Mouse (Mus musculus): Measurements from ENCODE around the gene Odf2l. TPM values are rescaled to one million over a fixed set of nuclear protein-coding genes. Genes with fewer than 3 reads are reported as not detected.

The Odf2l gene
- polyA plus RNA-seq, 1 experiment, result 1.4 TPM

DNA sequence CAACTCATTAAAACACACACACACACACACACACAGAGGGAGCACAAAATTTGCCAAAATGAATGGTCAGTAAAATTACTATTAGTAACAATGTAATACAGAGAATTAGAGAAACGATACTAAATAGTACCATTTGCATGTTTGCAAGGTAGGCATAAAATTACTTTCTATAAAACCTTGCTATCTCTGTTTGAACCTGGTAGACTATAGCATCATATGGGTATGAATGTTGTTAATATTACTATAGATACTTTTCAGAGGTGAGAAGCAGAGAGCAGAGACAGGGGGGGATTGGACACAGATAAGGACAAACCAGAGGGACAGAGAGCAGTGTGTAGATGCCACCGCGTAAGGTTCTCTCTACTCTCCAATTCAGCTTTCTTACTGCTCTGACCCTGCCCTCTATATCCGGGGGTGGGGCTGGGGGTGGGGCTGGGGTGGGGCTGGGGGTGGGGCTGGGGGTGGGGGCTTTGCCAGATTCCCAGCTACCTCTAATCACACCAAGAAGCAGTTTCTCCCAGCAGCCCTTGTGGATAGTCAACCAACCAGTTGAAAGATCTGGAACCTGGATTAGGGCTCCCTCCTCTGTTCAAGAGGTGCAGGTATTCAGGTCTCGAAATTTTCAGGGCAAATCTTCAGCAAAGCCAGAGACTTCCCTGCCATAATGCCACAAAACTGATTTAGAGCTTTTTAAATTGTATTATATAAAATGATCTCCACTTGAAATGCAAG is 12.4 kb upstream of the Odf2l start:
- 57% methylated on average over 5 of the region's 5 CpGs for WGBS
- no peak overlapping the region for H3K4me3 ChIP-seq (ENCODE audit: extremely low read depth, insufficient read depth, insufficient read length)
- no peaks in the 10 kb centered on the region for H3K27me3 ChIP-seq (ENCODE audit: control insufficient read depth, insufficient read depth, low read length)
- H3K36me3 ChIP-seq (ENCODE audit: control insufficient read depth, insufficient read depth, low read length), result no peaks in the 10 kb centered on the region
- TF ChIP-seq CTCF (IDR thresholded peaks at IDR 0.05; ENCODE audit: extremely low read depth, insufficient read depth, insufficient read length, insufficient replicate concordance), result no peak
- H3K4me1 ChIP-seq (ENCODE audit: control insufficient read depth, insufficient read depth, insufficient read length), result no peaks in the 10 kb centered on the region
- no peak for DNase-seq (ENCODE audit: low read depth in 1 of 2, low spot score in 2 of 2)
- no peak overlapping the region for H3K27ac ChIP-seq (ENCODE audit: insufficient read depth, low read length)

DNA sequence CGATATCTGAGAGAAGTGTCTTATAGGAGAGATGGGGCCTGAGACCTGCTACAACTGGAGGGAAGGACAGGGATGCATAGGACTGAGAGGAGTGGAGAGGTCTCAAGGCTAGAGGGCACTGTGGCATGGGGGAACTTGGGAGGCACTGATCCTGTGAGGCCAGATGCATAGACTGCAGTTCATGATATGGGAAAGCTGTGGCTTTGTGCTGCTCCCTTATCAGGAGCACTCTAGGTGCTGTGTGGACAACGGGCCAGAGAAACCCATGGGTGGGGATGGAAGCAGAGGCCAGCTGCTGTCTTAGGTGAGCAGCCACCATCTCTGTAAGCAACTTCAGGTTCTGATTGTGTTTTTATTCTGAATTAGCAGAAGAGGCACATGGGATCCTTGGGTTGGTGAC is 3.2 kb upstream of the Odf2l start:
- no peak for TF ChIP-seq POLR2A (IDR thresholded peaks at IDR 0.05; ENCODE audit: low read depth, low read length)
- TF ChIP-seq CTCF (IDR thresholded peaks at IDR 0.05; ENCODE audit: extremely low read depth, insufficient read depth, insufficient read length, insufficient replicate concordance), result no peak
- Histone ChIP-seq H3K36me3 (ENCODE audit: control insufficient read depth, insufficient read depth, low read length) (no peaks in the 10 kb centered on the region), H3K4me1 (ENCODE audit: control insufficient read depth, insufficient read depth, insufficient read length) (no peaks in the 10 kb centered on the region; the same call in 1 of the 2 replicates), H3K27me3 (ENCODE audit: control insufficient read depth, insufficient read depth, low read length) (no peaks in the 10 kb centered on the region), H3K4me3 (ENCODE audit: extremely low read depth, insufficient read depth, insufficient read length) (no peak overlapping the region), H3K27ac (ENCODE audit: insufficient read depth, low read length) (no peak overlapping the region)
- 88% methylated on average over 2 of the region's 2 CpGs for WGBS
- DNase-seq (ENCODE audit: low read depth in 1 of 2, low spot score in 2 of 2), result no peak

DNA sequence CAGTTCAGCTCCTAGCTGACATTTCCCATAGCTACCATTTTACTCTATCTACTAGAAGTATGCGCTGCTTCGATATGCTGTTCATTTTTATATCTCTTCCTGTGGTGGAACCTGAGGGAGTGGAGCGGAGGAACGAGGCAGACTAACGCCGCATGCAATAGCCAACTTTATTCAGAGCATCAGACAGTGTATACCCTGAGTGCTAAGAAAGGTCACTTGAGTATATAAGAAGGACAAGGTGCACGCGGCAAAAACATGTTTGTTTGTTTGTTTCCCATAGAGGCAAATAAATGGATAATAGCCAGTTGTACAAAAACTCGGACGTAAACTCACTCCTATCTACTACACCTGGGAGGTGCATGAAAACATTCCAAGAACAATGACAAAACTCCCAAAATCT is 751 bp upstream of the Odf2l start:
- H3K27me3 ChIP-seq (ENCODE audit: control insufficient read depth, insufficient read depth, low read length), result no peaks in the 10 kb centered on the region
- no peak overlapping the region for H3K27ac ChIP-seq (ENCODE audit: insufficient read depth, low read length)
- TF ChIP-seq POLR2A (IDR thresholded peaks at IDR 0.05; ENCODE audit: low read depth, low read length) (no peak), CTCF (IDR thresholded peaks at IDR 0.05; ENCODE audit: extremely low read depth, insufficient read depth, insufficient read length, insufficient replicate concordance) (no peak)
- no peaks in the 10 kb centered on the region for H3K36me3 ChIP-seq (ENCODE audit: control insufficient read depth, insufficient read depth, low read length)
- DNase-seq (ENCODE audit: low read depth in 1 of 2, low spot score in 2 of 2), result no peak
- H3K4me1 ChIP-seq (ENCODE audit: control insufficient read depth, insufficient read depth, insufficient read length), result no peaks in the 10 kb centered on the region; the same call in 1 of the 2 replicates
- no peak overlapping the region for H3K4me3 ChIP-seq (ENCODE audit: extremely low read depth, insufficient read depth, insufficient read length)
- WGBS, result 87% methylated on average over 10 of the region's 10 CpGs

DNA sequence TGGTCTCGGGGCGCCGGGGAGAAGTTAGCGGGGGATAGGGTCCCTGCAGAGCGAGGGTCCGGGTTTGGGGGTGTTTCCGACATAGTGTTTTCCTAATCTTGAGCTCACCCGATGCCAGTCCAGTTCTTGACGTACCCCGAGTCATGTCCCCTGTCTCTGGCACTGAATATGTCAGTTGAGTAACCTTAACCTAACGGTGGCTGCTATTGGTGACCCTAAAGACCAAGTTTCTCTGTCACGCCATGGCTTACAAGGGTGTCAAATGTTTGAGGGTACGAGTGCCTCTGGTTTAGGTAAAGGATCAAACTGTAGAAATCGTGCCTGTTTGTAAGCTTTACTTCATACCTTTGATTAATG is 592 bp downstream of the Odf2l start:
- no peaks in the 10 kb centered on the region for H3K36me3 ChIP-seq (ENCODE audit: control insufficient read depth, insufficient read depth, low read length)
- H3K4me1 ChIP-seq (ENCODE audit: control insufficient read depth, insufficient read depth, insufficient read length), result no peaks in the 10 kb centered on the region; the same call in 1 of the 2 replicates
- no peaks in the 10 kb centered on the region for H3K27me3 ChIP-seq (ENCODE audit: control insufficient read depth, insufficient read depth, low read length)
- no peak for TF ChIP-seq CTCF (IDR thresholded peaks at IDR 0.05; ENCODE audit: extremely low read depth, insufficient read depth, insufficient read length, insufficient replicate concordance)
- no peak for TF ChIP-seq POLR2A (IDR thresholded peaks at IDR 0.05; ENCODE audit: low read depth, low read length)
- 4% methylated on average over 14 of the region's 14 CpGs for WGBS
- DNase-seq (ENCODE audit: low read depth in 1 of 2, low spot score in 2 of 2), result no peak
- H3K4me3 ChIP-seq (ENCODE audit: extremely low read depth, insufficient read depth, insufficient read length), result peak overlapping the region; percentile 88
- peak overlapping the region; percentile 89 for H3K27ac ChIP-seq (ENCODE audit: insufficient read depth, low read length)

DNA sequence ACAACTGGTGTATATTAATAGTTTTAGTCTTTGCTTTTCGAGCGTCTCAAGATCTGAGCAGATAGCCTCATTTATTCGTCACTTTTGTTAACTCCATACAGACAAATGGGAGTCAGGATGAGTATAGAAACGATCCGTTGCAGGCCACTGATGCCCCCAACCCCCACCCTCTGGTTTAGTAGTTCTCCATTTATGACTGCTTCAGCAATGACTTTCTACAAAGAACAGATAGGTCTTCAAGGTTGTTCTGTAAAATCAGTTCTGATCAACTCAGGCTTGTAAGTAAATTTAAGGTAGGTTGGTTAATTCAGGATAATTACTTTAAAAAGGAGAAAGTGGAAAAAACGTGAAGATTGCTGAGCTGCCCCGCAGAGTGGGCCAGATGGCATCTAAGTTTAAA is 1.0 kb downstream of the Odf2l start:
- H3K36me3 ChIP-seq (ENCODE audit: control insufficient read depth, insufficient read depth, low read length), result no peaks in the 10 kb centered on the region
- DNase-seq (ENCODE audit: low read depth in 1 of 2, low spot score in 2 of 2), result no peak
- no peak overlapping the region for H3K27ac ChIP-seq (ENCODE audit: insufficient read depth, low read length)
- H3K4me1 ChIP-seq (ENCODE audit: control insufficient read depth, insufficient read depth, insufficient read length), result no peaks in the 10 kb centered on the region; the same call in 1 of the 2 replicates
- 74% methylated on average over 7 of the region's 7 CpGs for WGBS
- H3K4me3 ChIP-seq (ENCODE audit: extremely low read depth, insufficient read depth, insufficient read length), result no peak overlapping the region
- H3K27me3 ChIP-seq (ENCODE audit: control insufficient read depth, insufficient read depth, low read length), result no peaks in the 10 kb centered on the region
- TF ChIP-seq POLR2A (IDR thresholded peaks at IDR 0.05; ENCODE audit: low read depth, low read length), result no peak
- TF ChIP-seq CTCF (IDR thresholded peaks at IDR 0.05; ENCODE audit: extremely low read depth, insufficient read depth, insufficient read length, insufficient replicate concordance), result no peak

DNA sequence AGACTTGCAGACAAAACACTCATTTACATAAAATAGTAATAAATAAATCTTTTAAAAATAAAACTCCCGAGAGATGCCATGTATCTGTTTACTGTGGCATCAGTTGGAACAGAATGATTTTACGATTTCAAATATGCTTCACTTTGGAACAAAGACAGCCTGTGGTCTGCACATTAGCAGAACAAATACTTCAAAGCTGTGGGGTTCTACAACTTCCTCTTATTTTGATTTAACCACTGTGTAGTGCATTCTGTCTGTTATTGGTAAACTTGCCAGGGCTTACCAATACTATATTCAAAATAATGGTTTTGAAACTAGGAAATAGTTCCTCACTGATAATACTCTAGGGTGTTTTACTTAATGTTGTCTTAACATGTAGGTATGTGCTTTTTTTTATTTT is 8.2 kb downstream of the Odf2l start:
- Histone ChIP-seq H3K36me3 (ENCODE audit: control insufficient read depth, insufficient read depth, low read length) (no peaks in the 10 kb centered on the region; the same call in 1 of the 2 replicates), H3K27ac (ENCODE audit: insufficient read depth, low read length) (no peak overlapping the region), H3K27me3 (ENCODE audit: control insufficient read depth, insufficient read depth, low read length) (no peaks in the 10 kb centered on the region), H3K4me3 (ENCODE audit: extremely low read depth, insufficient read depth, insufficient read length) (no peak overlapping the region), H3K4me1 (ENCODE audit: control insufficient read depth, insufficient read depth, insufficient read length) (no peaks in the 10 kb centered on the region)
- DNase-seq (ENCODE audit: low read depth in 1 of 2, low spot score in 2 of 2), result no peak
- TF ChIP-seq POLR2A (IDR thresholded peaks at IDR 0.05; ENCODE audit: low read depth, low read length) (no peak), CTCF (IDR thresholded peaks at IDR 0.05; ENCODE audit: extremely low read depth, insufficient read depth, insufficient read length, insufficient replicate concordance) (no peak)
- WGBS, result 77% methylated on average over 2 of the region's 2 CpGs

DNA sequence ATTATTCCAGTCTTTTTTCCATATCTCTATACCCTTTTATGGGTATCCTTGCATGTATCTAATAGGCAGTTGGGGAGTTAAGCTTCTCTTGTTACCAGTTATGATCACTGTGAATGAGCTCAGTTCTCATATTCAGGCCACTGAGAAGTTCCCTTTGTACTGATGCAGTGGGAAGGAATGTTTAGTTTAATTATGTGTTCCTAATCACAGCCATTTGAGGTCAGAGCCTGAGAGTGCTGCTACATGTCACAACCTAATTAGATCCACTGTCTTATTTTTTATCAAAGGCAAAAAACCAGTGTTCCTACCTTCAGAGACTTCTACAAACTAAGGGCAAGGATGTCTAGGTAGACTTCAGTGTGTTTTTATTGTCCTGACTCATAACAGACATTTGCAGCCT is 11.0 kb downstream of the Odf2l start:
- Histone ChIP-seq H3K4me3 (ENCODE audit: extremely low read depth, insufficient read depth, insufficient read length) (no peak overlapping the region), H3K27ac (ENCODE audit: insufficient read depth, low read length) (no peak overlapping the region), H3K4me1 (ENCODE audit: control insufficient read depth, insufficient read depth, insufficient read length) (no peaks in the 10 kb centered on the region), H3K27me3 (ENCODE audit: control insufficient read depth, insufficient read depth, low read length) (no peaks in the 10 kb centered on the region), H3K36me3 (ENCODE audit: control insufficient read depth, insufficient read depth, low read length) (peaks cover 3% of the 10 kb centered on the region)
- TF ChIP-seq CTCF (IDR thresholded peaks at IDR 0.05; ENCODE audit: extremely low read depth, insufficient read depth, insufficient read length, insufficient replicate concordance) (no peak), POLR2A (IDR thresholded peaks at IDR 0.05; ENCODE audit: low read depth, low read length) (no peak)
- DNase-seq (ENCODE audit: low read depth in 1 of 2, low spot score in 2 of 2), result no peak

All from spleen, adult 2 months (tissue).